Mouse (Mus musculus) lung, adult 2 months (tissue): ENCODE measurements around the gene Pakap.

Source experiments
- CTCF ChIP-seq: fragments of 200-500 bp; IDR thresholded peaks from 2 replicates; pipeline ENCODE4 v1.5.1; 2011; ENCODE audit warnings: mild to moderate bottlenecking, low read length, control low read depth; ENCODE audit not compliant: insufficient read depth
- POLR2A ChIP-seq: fragments of 200-500 bp; IDR thresholded peaks from 2 replicates; pipeline ENCODE4 v1.6.1; 2011; ENCODE audit warnings: low read depth, mild to moderate bottlenecking, control low read depth, low read length, borderline replicate concordance; ENCODE audit errors: extremely low read depth

DNA sequence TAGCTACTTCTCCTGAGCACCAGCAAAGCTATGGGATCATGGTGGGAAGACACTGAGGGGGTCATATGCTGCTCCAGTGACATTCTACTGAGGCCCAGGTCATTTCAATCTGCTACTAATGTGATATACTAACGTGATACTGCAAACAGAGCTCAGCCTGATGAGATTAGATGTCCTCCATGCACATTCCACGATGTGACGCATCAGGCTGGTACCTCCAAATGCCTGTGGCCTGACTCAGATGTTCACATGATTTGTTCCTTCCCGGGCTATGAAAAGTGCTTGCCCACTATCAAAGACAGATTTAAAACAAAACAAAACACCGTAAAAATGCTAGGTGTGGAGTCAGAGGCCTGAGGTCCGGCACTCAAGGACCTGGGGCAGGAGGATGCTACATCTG, 236.9 kb downstream of the Pakap start:
- TF ChIP-seq CTCF: no peak
- TF ChIP-seq POLR2A: no peak
